Mouse (Mus musculus) fibroblast of lung, adult 2 months (primary cell): ENCODE measurements around the gene Gm21244.
"Not testable (repeated sequence)": the region's sequence is repeated elsewhere in the genome, so short reads cannot be mapped to it uniquely, and the experiment has no call there.

ENCODE experiments used
- DNase-seq: peaks from one replicate; pipeline ENCODE4 v3.0.0-alpha.2; 2011; ENCODE audit warnings: low read depth

The Gm21244 gene

GRCm38 (mm10) chrY:7169193-7169592, at the start of gene Gm21244:
Gene Gm21244 (minus strand): TSS chrY:7169293.
- not testable (repeated sequence) for DNase-seq
